Mouse (Mus musculus) intestine, postnatal 0 days (tissue): Measurements from ENCODE around the gene Ntng1. TPM values are rescaled to one million over a fixed set of nuclear protein-coding genes. Genes with fewer than 3 reads are reported as not detected.

Source experiments
- ATAC-seq: fragments of 200-750 bp; cut with Nextera tagmentation; 2 replicates; pipeline ENCODE4 v1.8.0; 2017; ENCODE audit warnings: mild to moderate bottlenecking, moderate TSS enrichment, moderate library complexity
- H3K27ac ChIP-seq: fragments of 300-500 bp; sonication (generic); 2 replicates; pipeline ENCODE4 v1.5.1; 2014; ENCODE audit warnings: mild to moderate bottlenecking, low read depth, low read length, moderate library complexity
- H3K27me3 ChIP-seq: fragments of 300-500 bp; sonication (generic); replicated peaks from 2 replicates; pipeline ENCODE4 v1.6.1; 2014; ENCODE audit warnings: low read length, mixed read lengths; ENCODE audit not compliant: control insufficient read depth, insufficient read depth
- H3K36me3 ChIP-seq: fragments of 300-500 bp; sonication (generic); 2 replicates; pipeline ENCODE4 v1.6.1; 2014; ENCODE audit warnings: mild to moderate bottlenecking, moderate library complexity; ENCODE audit not compliant: control insufficient read depth, insufficient read depth
- H3K4me1 ChIP-seq: fragments of 300-500 bp; sonication (generic); replicated peaks from 2 replicates; pipeline ENCODE4 v1.6.1; 2014; ENCODE audit warnings: antibody characterized with exemption, low read length, mixed read lengths; ENCODE audit not compliant: control insufficient read depth, insufficient read depth
- H3K4me2 ChIP-seq: fragments of 300-500 bp; sonication (generic); replicated peaks from 2 replicates; pipeline ENCODE4 v1.6.1; 2014; ENCODE audit warnings: low read depth, mild to moderate bottlenecking, moderate library complexity
- H3K4me3 ChIP-seq: fragments of 300-500 bp; sonication (generic); 2 replicates; pipeline ENCODE4 v1.5.1; 2014; ENCODE audit warnings: low read depth, low read length
- H3K9ac ChIP-seq: fragments of 300-500 bp; sonication (generic); 2 replicates; pipeline ENCODE4 v1.6.1; 2014; ENCODE audit warnings: mild to moderate bottlenecking, low read depth, low read length
- H3K9me3 ChIP-seq: fragments of 300-500 bp; sonication (generic); 2 replicates; pipeline ENCODE4 v1.6.1; 2016; ENCODE audit warnings: mixed run types; ENCODE audit not compliant: control insufficient read depth
- CTCF ChIP-seq: sonication (generic); IDR thresholded peaks from 2 replicates; pipeline ENCODE4 v1.5.1; 2016; ENCODE audit warnings: low read depth, mild to moderate bottlenecking, control low read depth, antibody characterized with exemption, moderate library complexity
- WGBS: fragments of 180-500 bp; shearing (Covaris S2); extraction: QIAGEN DNeasy Blood & Tissue Kit; methylation state at CpG from one replicate; pipeline ENCODE4 v1.1.7; 2014; 5-methylcytosine and 5-hydroxymethylcytosine counted together
- polyA plus RNA-seq: library from polyadenylated mRNA; unstranded; fragments of >200 nt; fragmentation: Nextera tagmentation; extraction: Ambion mirVana; gene quantifications from 2 replicates; pipeline ENCODE4 v1.2.1, GENCODE M21; 2015

The Ntng1 gene
- polyA plus RNA-seq, 1 experiment from 2014 or later: 0.38 TPM

DNA sequence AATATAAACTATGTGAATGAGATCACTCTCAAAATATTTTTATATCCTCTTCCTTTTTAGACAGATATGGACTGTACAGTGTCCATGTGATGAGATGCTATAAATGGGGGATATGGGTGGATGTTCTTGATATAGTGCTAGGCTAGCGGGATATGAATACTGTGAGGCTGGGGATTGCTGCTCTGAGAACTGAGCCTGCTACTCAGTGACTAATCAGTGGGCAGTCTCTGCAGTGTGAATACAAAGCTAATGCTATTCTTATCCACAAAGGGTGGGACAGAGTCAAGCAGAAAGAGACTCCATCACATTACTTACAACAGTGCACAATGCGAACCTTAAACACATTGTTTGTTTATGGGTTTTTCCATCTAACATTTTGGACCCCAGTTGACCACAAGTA, 206.2 kb downstream of the Ntng1 start:
- H3K27ac ChIP-seq: no peak overlapping the region
- H3K9ac ChIP-seq: no peak overlapping the region
- no peak overlapping the region for H3K4me2 ChIP-seq
- no peak for ATAC-seq
- no peaks in the 10 kb centered on the region for H3K27me3 ChIP-seq
- H3K36me3 ChIP-seq: no peaks in the 10 kb centered on the region
- H3K9me3 ChIP-seq: no peaks in the 10 kb centered on the region
- 88% methylated on average over 2 of the region's 2 CpGs for whole genome bisulfite sequencing
- TF ChIP-seq CTCF: no peak
- H3K4me3 ChIP-seq: no peak overlapping the region
- H3K4me1 ChIP-seq: no peaks in the 10 kb centered on the region

DNA sequence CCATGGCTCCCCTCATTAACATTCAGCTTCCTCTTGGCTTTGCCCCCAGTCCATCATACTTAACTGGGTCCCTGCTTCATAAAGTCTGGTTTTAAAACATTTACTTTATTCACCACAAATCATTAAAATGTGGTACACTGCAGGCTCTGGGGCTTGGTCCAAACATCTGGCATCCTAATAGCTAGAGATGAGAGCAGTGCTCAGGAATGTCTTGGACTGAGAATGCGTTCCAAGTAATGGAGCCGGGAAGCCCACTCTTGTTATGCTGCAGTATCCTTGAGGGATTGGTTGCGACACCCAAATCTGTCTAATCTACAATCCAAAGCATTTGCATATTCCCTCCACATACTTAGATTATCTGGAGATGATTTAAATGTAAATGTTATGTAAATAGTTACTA, 207.5 kb downstream of the Ntng1 start:
- H3K9ac ChIP-seq: no peak overlapping the region
- no peak overlapping the region for H3K4me2 ChIP-seq
- no peak for TF ChIP-seq CTCF
- H3K36me3 ChIP-seq: no peaks in the 10 kb centered on the region
- H3K4me3 ChIP-seq: no peak overlapping the region
- H3K27me3 ChIP-seq: no peaks in the 10 kb centered on the region
- WGBS: 72% methylated on average over 3 of the region's 3 CpGs
- H3K9me3 ChIP-seq: no peaks in the 10 kb centered on the region
- H3K27ac ChIP-seq: no peak overlapping the region
- no peaks in the 10 kb centered on the region for H3K4me1 ChIP-seq
- ATAC-seq: no peak

DNA sequence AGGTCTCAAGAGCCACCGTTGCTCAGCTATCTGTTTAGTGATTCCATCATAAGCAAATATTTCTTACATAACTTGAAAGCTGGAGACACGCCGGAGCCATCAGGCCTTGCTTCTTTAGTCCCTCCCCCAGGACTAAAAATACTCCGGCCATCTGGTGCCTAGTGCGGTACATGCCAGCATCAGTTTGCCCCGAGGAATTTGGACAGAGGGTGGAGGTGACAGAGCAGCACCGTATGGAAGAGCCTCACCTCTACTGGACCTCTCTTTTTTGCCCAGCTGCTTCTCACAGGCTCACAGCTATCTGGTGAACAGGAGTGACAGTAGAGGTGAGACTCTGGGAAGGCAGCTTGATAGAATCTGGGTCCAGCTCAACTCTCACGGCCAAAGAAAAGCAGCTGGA, 211.6 kb downstream of the Ntng1 start:
- TF ChIP-seq CTCF: no peak
- Histone ChIP-seq H3K4me2 (no peak overlapping the region), H3K4me1 (no peaks in the 10 kb centered on the region), H3K27me3 (no peaks in the 10 kb centered on the region), H3K9ac (no peak overlapping the region), H3K4me3 (no peak overlapping the region), H3K9me3 (no peaks in the 10 kb centered on the region), H3K27ac (no peak overlapping the region), H3K36me3 (no peaks in the 10 kb centered on the region)
- no peak for ATAC-seq
- 57% methylated on average over 8 of the region's 8 CpGs for WGBS

DNA sequence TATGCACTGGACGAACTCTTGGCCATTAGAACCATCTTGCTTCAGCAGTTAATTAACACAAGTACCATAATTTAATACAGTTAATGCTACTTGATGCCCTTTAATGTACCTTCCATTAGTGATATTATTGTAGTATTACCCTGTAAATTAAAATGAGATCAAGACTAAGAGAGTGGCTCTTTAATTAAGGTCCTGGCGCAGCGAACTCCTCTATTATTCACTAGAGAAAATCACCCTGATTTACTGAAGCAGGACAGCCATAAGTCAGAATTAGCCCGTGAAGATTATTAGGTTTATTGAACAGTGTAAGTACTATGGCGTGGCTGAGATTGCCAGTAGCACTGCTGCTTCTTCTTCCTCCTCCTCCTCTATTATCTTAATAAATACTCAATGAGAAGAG, 212.8 kb downstream of the Ntng1 start:
- no peaks in the 10 kb centered on the region for H3K9me3 ChIP-seq
- ATAC-seq: no peak
- no peak overlapping the region for H3K4me2 ChIP-seq
- H3K4me1 ChIP-seq: no peaks in the 10 kb centered on the region
- H3K27ac ChIP-seq: no peak overlapping the region
- no peaks in the 10 kb centered on the region for H3K27me3 ChIP-seq
- no peak overlapping the region for H3K9ac ChIP-seq
- TF ChIP-seq CTCF: no peak
- no peaks in the 10 kb centered on the region for H3K36me3 ChIP-seq
- H3K4me3 ChIP-seq: no peak overlapping the region
- 83% methylated on average over 5 of the region's 5 CpGs for WGBS

DNA sequence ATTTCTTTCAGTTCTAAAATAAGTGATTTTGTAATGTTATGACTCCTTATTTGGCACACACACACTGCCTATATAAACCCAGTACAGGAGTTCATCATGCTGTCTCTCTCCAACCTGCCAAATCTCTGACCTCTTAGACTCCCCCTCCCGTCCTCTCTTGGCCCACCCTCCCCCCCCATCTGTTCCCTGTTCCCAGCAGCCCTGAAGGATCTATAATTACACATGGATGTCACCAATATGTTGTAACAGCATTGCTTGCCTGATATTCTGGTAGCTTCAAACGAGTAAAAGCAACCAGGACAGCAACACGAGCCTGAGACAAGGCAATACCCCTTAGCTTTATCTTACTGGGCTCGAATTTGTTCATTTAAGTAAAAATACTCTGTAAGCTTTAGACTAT, 220.0 kb downstream of the Ntng1 start:
- TF ChIP-seq CTCF: no peak
- no peak overlapping the region for H3K9ac ChIP-seq
- 65% methylated on average over 4 of the region's 4 CpGs for WGBS
- no peak overlapping the region for H3K4me3 ChIP-seq
- no peak for ATAC-seq
- no peaks in the 10 kb centered on the region for H3K36me3 ChIP-seq
- H3K4me2 ChIP-seq: no peak overlapping the region
- no peaks in the 10 kb centered on the region for H3K9me3 ChIP-seq
- H3K4me1 ChIP-seq: no peaks in the 10 kb centered on the region
- no peaks in the 10 kb centered on the region for H3K27me3 ChIP-seq
- H3K27ac ChIP-seq: no peak overlapping the region

DNA sequence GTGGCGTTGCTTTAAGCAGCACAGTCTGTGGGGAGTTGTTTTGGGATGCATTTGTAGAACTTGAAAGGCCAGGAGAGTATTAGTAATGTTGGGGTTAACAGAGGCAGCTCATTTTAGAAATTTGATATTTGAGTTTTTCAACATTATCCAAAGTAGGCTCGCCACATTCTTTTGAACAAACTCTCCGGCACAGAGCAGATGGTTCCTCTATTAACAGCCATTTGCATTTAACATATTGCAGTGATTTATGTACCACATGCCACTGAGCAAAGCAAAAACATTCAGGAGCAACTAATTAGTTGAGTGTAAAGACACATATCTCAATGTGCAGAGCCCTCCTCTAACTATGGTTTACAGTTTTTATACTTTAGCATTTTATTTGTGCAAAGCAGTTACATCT, 224.8 kb downstream of the Ntng1 start:
- no peak for TF ChIP-seq CTCF
- no peak overlapping the region for H3K4me3 ChIP-seq
- no peaks in the 10 kb centered on the region for H3K4me1 ChIP-seq
- ATAC-seq: no peak
- H3K4me2 ChIP-seq: no peak overlapping the region
- WGBS: 74% methylated on average over 3 of the region's 3 CpGs
- no peak overlapping the region for H3K27ac ChIP-seq
- no peaks in the 10 kb centered on the region for H3K9me3 ChIP-seq
- H3K9ac ChIP-seq: no peak overlapping the region
- no peaks in the 10 kb centered on the region for H3K36me3 ChIP-seq
- no peaks in the 10 kb centered on the region for H3K27me3 ChIP-seq

DNA sequence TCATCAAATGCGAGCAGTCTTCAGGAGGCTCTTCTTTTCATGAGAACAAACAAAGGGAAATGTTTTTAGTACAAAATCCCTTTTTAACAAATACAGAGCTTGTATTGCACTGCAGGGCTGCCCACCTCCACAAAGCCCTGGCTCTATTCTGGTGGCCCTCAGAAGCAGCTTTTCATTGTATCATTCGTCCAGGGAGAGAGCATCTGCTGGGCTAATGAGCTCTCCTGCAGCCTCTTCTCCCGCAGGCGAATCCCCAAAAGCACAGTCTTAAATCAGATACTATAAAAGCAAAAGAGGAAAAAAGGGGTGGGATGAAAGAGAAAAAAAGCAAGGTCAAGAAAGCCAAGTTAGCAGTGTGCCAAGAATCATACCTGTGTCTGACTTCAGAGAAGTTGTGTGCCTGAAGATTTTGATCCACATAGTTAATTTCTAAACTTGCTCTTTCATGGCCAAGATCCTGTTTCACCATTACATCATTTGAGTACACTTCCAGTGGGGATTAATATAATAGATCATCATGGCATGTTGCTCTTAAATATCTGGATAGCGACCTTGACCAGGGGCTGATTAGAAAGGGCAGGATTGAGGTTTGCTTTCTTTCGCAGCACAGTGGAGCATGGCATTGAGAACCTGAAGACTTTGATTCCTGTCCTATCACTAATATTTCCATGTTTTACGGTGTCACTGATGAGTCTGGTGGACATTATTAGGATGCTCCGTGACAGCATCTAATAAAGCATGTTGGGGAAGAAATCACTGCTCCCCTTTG, 225.7 kb downstream of the Ntng1 start:
- no peaks in the 10 kb centered on the region for H3K9me3 ChIP-seq
- H3K4me1 ChIP-seq: no peaks in the 10 kb centered on the region
- no peaks in the 10 kb centered on the region for H3K27me3 ChIP-seq
- no peak overlapping the region for H3K4me2 ChIP-seq
- 75% methylated on average over 8 of the region's 8 CpGs for WGBS
- no peak overlapping the region for H3K27ac ChIP-seq
- H3K9ac ChIP-seq: no peak overlapping the region
- H3K4me3 ChIP-seq: no peak overlapping the region
- TF ChIP-seq CTCF: no peak
- H3K36me3 ChIP-seq: no peaks in the 10 kb centered on the region
- no peak for ATAC-seq
